Mouse (Mus musculus): Measurements from ENCODE around the gene Lsm5. TPM values are rescaled to one million over a fixed set of nuclear protein-coding genes. Genes with fewer than 3 reads are reported as not detected.

Lsm5 gene
- 134 TPM for polyA plus RNA-seq (2017; shearing (Covaris generic))

GRCm38 (mm10) chr6:56703931-56704900, at the start of gene Lsm5:
Gene Lsm5 (minus strand): TSS chr6:56704710.

GRCm38 (mm10) chr6:56714574-56715269, 10.2 kb upstream of the Lsm5 start, which contains the start of gene Avl9:
Gene Avl9 (plus strand): TSS chr6:56714899.

Other genes starting within 250 kb of the Lsm5 start
- gene Pde1c, start 135.6 kb downstream of the Lsm5 start, polyA plus RNA-seq (2017; shearing (Covaris generic)), result 0.56 TPM
- gene Avl9, start 10.2 kb upstream of the Lsm5 start, polyA plus RNA-seq (2017; shearing (Covaris generic)), result 25.5 TPM
- 21.6 TPM for gene Kbtbd2, start 93.1 kb upstream of the Lsm5 start, polyA plus RNA-seq (2017; shearing (Covaris generic))
- not detected for gene Fkbp9, start 127.3 kb upstream of the Lsm5 start, polyA plus RNA-seq (2017; shearing (Covaris generic))
- 55.5 TPM for gene Nt5c3, start 219.2 kb upstream of the Lsm5 start, polyA plus RNA-seq (2017; shearing (Covaris generic))
- gene Vmn1r4, start 219.3 kb upstream of the Lsm5 start, polyA plus RNA-seq (2017; shearing (Covaris generic)), result 0.24 TPM

Measured in inflammation-experienced regulatory T-cells, adult 16 weeks (primary cell).